Mouse (Mus musculus) CH12.LX (cell line): ENCODE measurements around the gene Casq2. TPM values are rescaled to one million over a fixed set of nuclear protein-coding genes. Genes with fewer than 3 reads are reported as not detected.

Experiments used
- DNase-seq: peaks from one replicate; pipeline ENCODE4 v3.0.0-alpha.2; 2013; ENCODE audit errors: extremely low read depth
- H3K27ac ChIP-seq: 2 replicates; pipeline ENCODE4 v1.5.1; 2012; ENCODE audit warnings: low read depth, mild to moderate bottlenecking, control low read depth, moderate library complexity; ENCODE audit not compliant: insufficient read depth
- H3K27me3 ChIP-seq: replicated peaks from 2 replicates; pipeline ENCODE3; 2012; ENCODE audit warnings: inconsistent platforms
- H3K36me3 ChIP-seq, 2 experiments: replicated peaks in 1 of 2; 2 replicates each; pipeline versions ENCODE3 to v1.6.1; 2012; ENCODE audit warnings: inconsistent platforms in 1 of 2, low read length in 1 of 2, mild to moderate bottlenecking in 1 of 2, mixed read lengths in 1 of 2, moderate library complexity in 1 of 2; ENCODE audit not compliant: control insufficient read depth in 1 of 2, insufficient read depth in 1 of 2
- H3K4me1 ChIP-seq, 2 experiments: 2 replicates each; pipeline ENCODE4 v1.6.1; 2012; ENCODE audit warnings: inconsistent platforms in 1 of 2, moderate library complexity in 1 of 2; ENCODE audit not compliant: insufficient read depth in 2 of 2, control insufficient read depth in 1 of 2
- H3K4me2 ChIP-seq: 2 replicates; pipeline ENCODE4 v1.6.1; 2012; ENCODE audit warnings: low read depth, mild to moderate bottlenecking, control low read depth; ENCODE audit not compliant: poor library complexity, insufficient read depth, severe bottlenecking
- H3K4me3 ChIP-seq, 3 experiments: fragments of 150-350 bp in 1 of 3; sonication (generic) in 1 of 3; replicated peaks in 1 of 3; 2 replicates each; pipeline versions ENCODE3 to v1.5.1; 2011 to 2012; ENCODE audit warnings: low read depth in 2 of 3, low read length in 2 of 3, mild to moderate bottlenecking in 2 of 3, moderate library complexity in 2 of 3, control low read depth in 1 of 3, improper control_type of control experiment in 1 of 3, inconsistent platforms in 1 of 3, mixed read lengths in 1 of 3; ENCODE audit not compliant: poor library complexity in 1 of 3
- H3K79me2 ChIP-seq: replicated peaks from 2 replicates; pipeline ENCODE4 v1.6.1; 2012; ENCODE audit warnings: mild to moderate bottlenecking, moderate library complexity; ENCODE audit not compliant: control insufficient read depth, poor library complexity, insufficient read depth, severe bottlenecking; ENCODE audit errors: extremely low read depth
- H3K9ac ChIP-seq: 2 replicates; pipeline ENCODE4 v1.6.1; 2012; ENCODE audit warnings: low read depth, mild to moderate bottlenecking, control low read depth, moderate library complexity; ENCODE audit not compliant: insufficient read depth
- H3K9me3 ChIP-seq: replicated peaks from 2 replicates; pipeline ENCODE3; 2012; ENCODE audit warnings: low read length, inconsistent platforms, mixed read lengths
- CHD1 ChIP-seq: IDR thresholded peaks from 2 replicates; pipeline ENCODE4 v1.6.1; 2012; ENCODE audit warnings: low read depth, low read length, improper control_type of control experiment, inconsistent platforms
- CTCF ChIP-seq, 2 experiments: IDR thresholded peaks in 1 of 2; conservative IDR thresholded peaks in 1 of 2; 2 replicates each; pipeline ENCODE4 v1.5.1; 2011 to 2012; ENCODE audit warnings: low read depth in 2 of 2, low read length in 2 of 2, improper control_type of control experiment in 1 of 2, inconsistent platforms in 1 of 2, mild to moderate bottlenecking in 1 of 2, moderate library complexity in 1 of 2
- E2F4 ChIP-seq: IDR thresholded peaks from 2 replicates; pipeline ENCODE4 v1.6.1; 2011; ENCODE audit warnings: low read depth, low read length, improper control_type of control experiment; ENCODE audit not compliant: insufficient replicate concordance
- GABPA ChIP-seq: IDR thresholded peaks from 2 replicates; pipeline ENCODE4 v1.6.1; 2012; ENCODE audit warnings: low read depth, low read length, improper control_type of control experiment, inconsistent platforms; ENCODE audit not compliant: insufficient replicate concordance
- HCFC1 ChIP-seq: IDR thresholded peaks from 2 replicates; pipeline ENCODE4 v1.6.1; 2012; ENCODE audit warnings: low read depth, mild to moderate bottlenecking, inconsistent platforms, low read length, improper control_type of control experiment
- IRF4 ChIP-seq: IDR thresholded peaks from 2 replicates; pipeline ENCODE4 v1.6.1; 2014; ENCODE audit warnings: low read depth, mild to moderate bottlenecking, inconsistent platforms, low read length, improper control_type of control experiment
- JUND ChIP-seq: conservative IDR thresholded peaks from 2 replicates; pipeline ENCODE4 v1.6.1; 2011; ENCODE audit warnings: low read depth, low read length, improper control_type of control experiment
- MAX ChIP-seq: IDR thresholded peaks from 2 replicates; pipeline ENCODE4 v1.6.1; 2011; ENCODE audit warnings: low read length, improper control_type of control experiment
- MYC ChIP-seq: IDR thresholded peaks from 2 replicates; pipeline ENCODE4 v1.6.1; 2011; ENCODE audit warnings: low read depth, mild to moderate bottlenecking, improper control_type of control experiment, low read length
- NRF1 ChIP-seq: IDR thresholded peaks from 2 replicates; pipeline ENCODE4 v1.6.1; 2014; ENCODE audit warnings: low read depth, mild to moderate bottlenecking, inconsistent platforms, low read length, improper control_type of control experiment, moderate library complexity
- PAX5 ChIP-seq: IDR thresholded peaks from 2 replicates; pipeline ENCODE4 v1.6.1; 2012; ENCODE audit warnings: low read length, inconsistent platforms, mixed read lengths
- POLR2AphosphoS2 ChIP-seq: IDR thresholded peaks from 2 replicates; pipeline ENCODE4 v1.6.1; 2011; ENCODE audit warnings: low read depth, low read length, improper control_type of control experiment
- RCOR1 ChIP-seq: conservative IDR thresholded peaks from 2 replicates; pipeline ENCODE4 v1.6.1; 2012; ENCODE audit warnings: low read depth, mild to moderate bottlenecking, inconsistent platforms, low read length, improper control_type of control experiment
- SIN3A ChIP-seq: IDR thresholded peaks from 2 replicates; pipeline ENCODE4 v1.6.1; 2012; ENCODE audit warnings: low read length, improper control_type of control experiment, inconsistent platforms
- SMC3 ChIP-seq: IDR thresholded peaks from 2 replicates; pipeline ENCODE4 v1.6.1; 2011; ENCODE audit warnings: low read depth, low read length, improper control_type of control experiment
- TBP ChIP-seq: conservative IDR thresholded peaks from 2 replicates; pipeline ENCODE4 v1.6.1; 2011; ENCODE audit warnings: low read depth, low read length, improper control_type of control experiment
- TCF12 ChIP-seq: IDR thresholded peaks from 2 replicates; pipeline ENCODE4 v1.6.1; 2014; ENCODE audit warnings: low read depth, mild to moderate bottlenecking, inconsistent platforms, low read length, improper control_type of control experiment
- UBTF ChIP-seq: IDR thresholded peaks from 2 replicates; pipeline ENCODE4 v1.6.1; 2012; ENCODE audit warnings: low read depth, mild to moderate bottlenecking, inconsistent platforms, low read length, improper control_type of control experiment, moderate library complexity
- USF2 ChIP-seq: conservative IDR thresholded peaks from 2 replicates; pipeline ENCODE4 v1.6.1; 2011; ENCODE audit warnings: low read depth, low read length, improper control_type of control experiment
- ZC3H11A ChIP-seq: IDR thresholded peaks from 2 replicates; pipeline ENCODE4 v1.6.1; 2012; ENCODE audit warnings: low read depth, mild to moderate bottlenecking, inconsistent platforms, low read length, improper control_type of control experiment
- ZKSCAN1 ChIP-seq: IDR thresholded peaks from 2 replicates; pipeline ENCODE4 v1.6.1; 2012; ENCODE audit warnings: low read depth, inconsistent platforms, low read length, improper control_type of control experiment, borderline replicate concordance
- ZNF384 ChIP-seq: IDR thresholded peaks from 2 replicates; pipeline ENCODE4 v1.6.1; 2012; ENCODE audit warnings: low read depth, low read length, improper control_type of control experiment, inconsistent platforms
- dilution Hi-C: fragments of 300-500 bp; cut with MboI; formaldehyde crosslinking; loops from 2 replicates; pipeline ENCODE4 v1.14.3; 2020; ENCODE audit warnings: low sequenced_read_pairs; ENCODE audit not compliant: extremely low pct_unique_long_range_greater_than_20kb, extremely low pct_ligation_motif_present
- in situ Hi-C: fragments of 300-500 bp; cut with MboI; formaldehyde crosslinking; loops from 3 replicates; pipeline ENCODE4 v1.14.3; 2019; ENCODE audit warnings: low sequenced_read_pairs, low pct_ligation_motif_present, low pct_unique_long_range_greater_than_20kb, mixed read lengths
- polyA plus RNA-seq: library from polyadenylated mRNA; unstranded; fragments of >175 nt; gene quantifications from 2 replicates; pipeline ENCODE4 v1.2.1, GENCODE M21; 2012; ENCODE audit warnings: low read depth; ENCODE audit not compliant: insufficient read length
- total RNA-seq, 2 experiments: library from RNA; depleted of rRNA; stranded (reverse); fragments of 300-350 nt in 1 of 2; fragments of >200 nt in 1 of 2; gene quantifications; 2 replicates each; pipeline ENCODE4 v1.2.3; 2012 to 2014

Casq2 gene
- total and polyA plus RNA-seq, 3 experiments: not detected

DNA sequence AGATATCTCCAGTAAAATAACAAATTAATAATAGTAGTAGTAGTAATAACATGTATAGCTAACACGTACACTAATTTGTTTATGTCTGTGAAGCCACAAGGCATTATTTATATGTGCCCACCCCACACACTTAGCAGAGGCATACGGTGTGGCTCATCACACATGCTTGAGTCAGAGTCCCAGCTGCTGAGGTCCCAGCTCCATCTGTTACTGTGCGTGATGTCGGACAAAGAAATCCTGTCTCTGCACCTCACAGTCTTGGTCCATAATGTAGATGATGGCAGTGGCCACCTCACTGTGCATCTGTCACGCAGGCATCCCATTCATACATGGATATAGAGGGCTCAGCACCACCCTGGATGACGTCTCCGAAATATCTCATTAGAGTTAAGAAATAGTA is 15.9 kb upstream of the Casq2 start:
- Histone ChIP-seq H3K27me3 (no peaks in the 10 kb centered on the region), H3K4me2 (no peak overlapping the region)
- in situ Hi-C loops: loop anchor here (25.0 kb wide), 1 partner anchor 183 kb away; no protein-coding TSS in a partner anchor

GRCm38 (mm10) chr3:102071016-102071415 is 15.2 kb upstream of the Casq2 start:
- Histone ChIP-seq H3K9me3 (no peaks in the 10 kb centered on the region), H3K4me3 (no peak overlapping the region), H3K9ac (no peak overlapping the region), H3K79me2 (no peaks in the 10 kb centered on the region), H3K27me3 (no peaks in the 10 kb centered on the region), H3K4me1 (no peaks in the 10 kb centered on the region), H3K36me3 (no peaks in the 10 kb centered on the region), H3K4me2 (no peak overlapping the region), H3K27ac (no peak overlapping the region)
- in situ Hi-C loops: loop anchor here (25.0 kb wide), 1 partner anchor 184 kb away; no protein-coding TSS in a partner anchor
- TF ChIP-seq CTCF (conservative IDR thresholded peaks at IDR 0.05 in 1 of 2, IDR thresholded peaks at IDR 0.05 in 1 of 2; ENCODE audit: low read depth in 2 of 2, low read length in 2 of 2): no peak
- TF ChIP-seq POLR2AphosphoS2: no peak
- no peak for TF ChIP-seq ZNF384
- no peak for TF ChIP-seq HCFC1
- TF ChIP-seq NRF1: no peak
- TF ChIP-seq UBTF: no peak
- TF ChIP-seq ZC3H11A: no peak
- TF ChIP-seq TBP: no peak
- no peak for TF ChIP-seq SIN3A
- no peak for TF ChIP-seq MAX
- TF ChIP-seq JUND: no peak
- TF ChIP-seq IRF4: no peak
- no peak for TF ChIP-seq RCOR1
- no peak for TF ChIP-seq ZKSCAN1
- no peak for TF ChIP-seq TCF12
- TF ChIP-seq CHD1: no peak
- TF ChIP-seq SMC3: no peak
- DNase-seq: no peak
- dilution Hi-C loops: no loop called here

More for the DNA sequence above, 15.9 kb upstream of the Casq2 start:
- no peak overlapping the region for H3K27ac ChIP-seq
- H3K36me3 ChIP-seq: no peaks in the 10 kb centered on the region
- DNase-seq: no peak
- H3K9ac ChIP-seq: no peak overlapping the region
- dilution Hi-C loops: no loop called here
- H3K4me1 ChIP-seq: no peaks in the 10 kb centered on the region
- H3K79me2 ChIP-seq: no peaks in the 10 kb centered on the region
- no peak overlapping the region for H3K4me3 ChIP-seq
- H3K9me3 ChIP-seq: no peaks in the 10 kb centered on the region
- TF ChIP-seq MYC (no peak), E2F4 (no peak), USF2 (no peak), PAX5 (no peak), GABPA (no peak)
